Mouse (Mus musculus) testis, adult 2 months (tissue): Measurements from ENCODE around the gene Atxn3. TPM values are rescaled to one million over a fixed set of nuclear protein-coding genes. Genes with fewer than 3 reads are reported as not detected.
"Not testable (repeated sequence)": the region's sequence is repeated elsewhere in the genome, so short reads cannot be mapped to it uniquely, and the experiment has no call there.

Experiments used
- H3K27ac ChIP-seq: fragments of 200-500 bp; 2 replicates; pipeline ENCODE4 v1.5.1; 2012; ENCODE audit warnings: low read depth, low read length; ENCODE audit not compliant: control insufficient read depth, insufficient read depth
- H3K27me3 ChIP-seq: fragments of 200-500 bp; 2 replicates; pipeline ENCODE4 v1.6.1; 2012; ENCODE audit warnings: mild to moderate bottlenecking, low read length, moderate library complexity; ENCODE audit not compliant: control insufficient read depth, insufficient read depth
- H3K36me3 ChIP-seq: fragments of 200-500 bp; 2 replicates; pipeline ENCODE4 v1.6.1; 2012; ENCODE audit warnings: mild to moderate bottlenecking, low read length; ENCODE audit not compliant: control insufficient read depth, insufficient read depth
- H3K4me1 ChIP-seq: fragments of 200-500 bp; 2 replicates; pipeline ENCODE4 v1.6.1; 2012; ENCODE audit warnings: low read length; ENCODE audit not compliant: control insufficient read depth, insufficient read depth
- H3K4me3 ChIP-seq: fragments of 200-500 bp; 2 replicates; pipeline ENCODE4 v1.5.1; 2012; ENCODE audit warnings: low read depth, mild to moderate bottlenecking, low read length, moderate library complexity, mixed read lengths; ENCODE audit not compliant: control insufficient read depth
- CTCF ChIP-seq: fragments of 200-500 bp; IDR thresholded peaks from 2 replicates; pipeline ENCODE4 v1.5.1; 2012; ENCODE audit warnings: low read depth, mild to moderate bottlenecking, inconsistent platforms, low read length, moderate library complexity; ENCODE audit not compliant: control insufficient read depth, insufficient read depth, insufficient replicate concordance
- POLR2A ChIP-seq: fragments of 200-500 bp; IDR thresholded peaks from 2 replicates; pipeline ENCODE4 v1.6.1; 2012; ENCODE audit warnings: low read depth, mild to moderate bottlenecking, inconsistent platforms, low read length, moderate library complexity; ENCODE audit not compliant: control insufficient read depth
- polyA plus RNA-seq: library from polyadenylated mRNA; depleted of rRNA; stranded (reverse); fragments of >200 nt; gene quantifications from 2 replicates; pipeline ENCODE4 v1.2.3, GENCODE M21; 2012

The Atxn3 gene
- polyA plus RNA-seq, 1 experiment = 187 TPM

- Histone ChIP-seq H3K27me3 (no peaks in the 10 kb centered on the region), H3K36me3 (no peaks in the 10 kb centered on the region), H3K4me3 (peak overlapping the region; percentile 100), H3K27ac (peak overlapping the region; percentile 53; the same call in 1 of the 2 replicates), H3K4me1 (no peaks in the 10 kb centered on the region; the same call in 1 of the 2 replicates)
- no peak for TF ChIP-seq POLR2A
- no peak for TF ChIP-seq CTCF
Observed at GRCm38 (mm10) chr12:101958556-101958955, 510 bp upstream of the Atxn3 start.

- TF ChIP-seq CTCF (no peak), POLR2A (no peak)
- Histone ChIP-seq H3K36me3 (no peaks in the 10 kb centered on the region), H3K4me1 (no peaks in the 10 kb centered on the region; the same call in 1 of the 2 replicates), H3K27me3 (no peaks in the 10 kb centered on the region), H3K27ac (peak overlapping the region; percentile 98), H3K4me3 (peak overlapping the region; percentile 100)
Observed at GRCm38 (mm10) chr12:101957079-101957941, 736 bp downstream of the Atxn3 start.

- not testable (repeated sequence) for H3K27ac ChIP-seq, H3K4me1 ChIP-seq, H3K27me3 ChIP-seq, H3K36me3 ChIP-seq
- H3K4me3 ChIP-seq = peak overlapping the region; percentile 51
Observed at GRCm38 (mm10) chr12:101955821-101956220, 2.2 kb downstream of the Atxn3 start.

GRCm38 (mm10) chr12:101948801-101949200, 9.2 kb downstream of the Atxn3 start:
- Histone ChIP-seq H3K27ac (no peak overlapping the region), H3K4me1 (no peaks in the 10 kb centered on the region), H3K36me3 (peaks cover 3% of the 10 kb centered on the region), H3K4me3 (no peak overlapping the region), H3K27me3 (no peaks in the 10 kb centered on the region)
- TF ChIP-seq POLR2A (no peak), CTCF (no peak)

GRCm38 (mm10) chr12:101947986-101948385, 10.1 kb downstream of the Atxn3 start:
- H3K4me3 ChIP-seq = no peak overlapping the region
- TF ChIP-seq POLR2A (no peak), CTCF (no peak)
- peaks cover 3% of the 10 kb centered on the region for H3K36me3 ChIP-seq
- H3K27ac ChIP-seq = no peak overlapping the region
- H3K4me1 ChIP-seq = no peaks in the 10 kb centered on the region
- H3K27me3 ChIP-seq = no peaks in the 10 kb centered on the region

GRCm38 (mm10) chr12:101937572-101937971, 20.5 kb downstream of the Atxn3 start:
- Histone ChIP-seq H3K4me1 (no peaks in the 10 kb centered on the region), H3K4me3 (no peak overlapping the region), H3K27me3 (no peaks in the 10 kb centered on the region), H3K27ac (no peak overlapping the region), H3K36me3 (peaks cover 3% of the 10 kb centered on the region)
- no peak for TF ChIP-seq POLR2A
- peak; percentile 1; the same call in 1 of the 2 replicates for TF ChIP-seq CTCF

GRCm38 (mm10) chr12:101935223-101935622, 22.8 kb downstream of the Atxn3 start:
- no peaks in the 10 kb centered on the region for H3K27me3 ChIP-seq
- no peaks in the 10 kb centered on the region for H3K4me1 ChIP-seq
- no peak overlapping the region for H3K4me3 ChIP-seq
- H3K36me3 ChIP-seq = peaks cover 1% of the 10 kb centered on the region; the same call in 1 of the 2 replicates
- no peak for TF ChIP-seq CTCF
- TF ChIP-seq POLR2A = no peak
- no peak overlapping the region for H3K27ac ChIP-seq

- Histone ChIP-seq H3K36me3 (no peaks in the 10 kb centered on the region), H3K27me3 (no peaks in the 10 kb centered on the region), H3K4me1 (no peaks in the 10 kb centered on the region), H3K4me3 (no peak overlapping the region), H3K27ac (no peak overlapping the region)
- TF ChIP-seq POLR2A (no peak), CTCF (no peak)
Observed at GRCm38 (mm10) chr12:101928423-101928822, 29.6 kb downstream of the Atxn3 start.
